Mouse (Mus musculus) neural tube, embryonic 13.5 days (tissue): ENCODE measurements around the gene Ddah1. TPM values are rescaled to one million over a fixed set of nuclear protein-coding genes. Genes with fewer than 3 reads are reported as not detected.

Experiments
- ATAC-seq: fragments of 200-750 bp; cut with Nextera tagmentation; 2 replicates; pipeline ENCODE4 v1.8.0; 2017; ENCODE audit warnings: low read depth, mild to moderate bottlenecking, moderate TSS enrichment, moderate library complexity
- H3K27ac ChIP-seq: fragments of 300-500 bp; sonication (generic); replicated peaks from 2 replicates; pipeline ENCODE4 v1.5.1; 2015; ENCODE audit warnings: moderate library complexity, mild to moderate bottlenecking, inconsistent platforms
- H3K27me3 ChIP-seq: fragments of 300-500 bp; sonication (generic); 2 replicates; pipeline ENCODE4 v1.6.1; 2015; ENCODE audit warnings: mild to moderate bottlenecking, inconsistent platforms
- H3K36me3 ChIP-seq: fragments of 300-500 bp; sonication (generic); 2 replicates; pipeline ENCODE4 v1.6.1; 2015; ENCODE audit warnings: mild to moderate bottlenecking, inconsistent platforms
- H3K4me1 ChIP-seq: fragments of 300-500 bp; sonication (generic); replicated peaks from 2 replicates; pipeline ENCODE4 v1.6.1; 2015; ENCODE audit warnings: inconsistent platforms
- H3K4me2 ChIP-seq: fragments of 300-500 bp; sonication (generic); 2 replicates; pipeline ENCODE4 v1.6.1; 2015; ENCODE audit warnings: inconsistent platforms, mild to moderate bottlenecking, moderate library complexity
- H3K4me3 ChIP-seq: fragments of 300-500 bp; sonication (generic); 2 replicates; pipeline ENCODE4 v1.5.1; 2015; ENCODE audit warnings: mild to moderate bottlenecking, inconsistent platforms
- H3K9ac ChIP-seq: fragments of 300-500 bp; sonication (generic); 2 replicates; pipeline ENCODE4 v1.6.1; 2015; ENCODE audit warnings: moderate library complexity, mild to moderate bottlenecking, inconsistent platforms
- H3K9me3 ChIP-seq: fragments of 300-500 bp; sonication (generic); 2 replicates; pipeline ENCODE4 v1.6.1; 2016; ENCODE audit warnings: inconsistent platforms
- WGBS: fragments of 180-500 bp; shearing (Covaris S2); methylation state at CpG from one replicate; pipeline ENCODE4 v1.1.7; 2015; 5-methylcytosine and 5-hydroxymethylcytosine counted together
- polyA plus RNA-seq: library from polyadenylated mRNA; unstranded; fragments of >200 nt; fragmentation: Nextera tagmentation; extraction: Ambion mirVana; gene quantifications from 2 replicates; pipeline ENCODE4 v1.2.1, GENCODE M21; 2015

The Ddah1 gene
- polyA plus RNA-seq, 1 experiment from 2014 or later = 83.1 TPM

GRCm38 (mm10) chr3:145790233-145790632 is 31.8 kb downstream of the Ddah1 start:
- Histone ChIP-seq H3K4me1 (peaks cover 7% of the 10 kb centered on the region), H3K9me3 (no peaks in the 10 kb centered on the region), H3K27ac (no peak overlapping the region), H3K4me2 (no peak overlapping the region), H3K36me3 (no peaks in the 10 kb centered on the region), H3K9ac (no peak overlapping the region), H3K27me3 (no peaks in the 10 kb centered on the region), H3K4me3 (no peak overlapping the region)
- ATAC-seq = no peak
- 85% methylated on average over 3 of the region's 3 CpGs for WGBS

DNA sequence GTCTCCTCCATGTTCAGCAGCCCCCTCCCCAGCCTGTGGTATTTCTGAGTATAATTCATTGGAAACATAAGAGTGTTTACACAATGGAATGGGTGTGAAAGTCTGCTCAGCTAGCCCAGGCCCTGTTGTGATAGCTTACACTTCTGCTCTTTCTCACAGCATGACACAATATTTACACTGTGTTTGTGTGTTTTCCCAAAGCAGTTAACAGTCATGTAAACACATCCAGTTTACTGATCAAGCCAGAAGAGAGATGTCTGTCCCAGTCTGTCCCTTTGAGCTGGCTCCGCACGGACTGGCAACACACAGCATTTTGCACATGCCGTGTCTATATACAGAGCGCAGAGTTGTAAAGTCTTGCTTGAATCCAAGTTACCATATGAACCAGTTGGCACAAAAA is 32.2 kb downstream of the Ddah1 start:
- H3K27me3 ChIP-seq = no peaks in the 10 kb centered on the region
- no peak for ATAC-seq
- no peaks in the 10 kb centered on the region for H3K36me3 ChIP-seq
- H3K27ac ChIP-seq = no peak overlapping the region
- WGBS = 90% methylated on average over 4 of the region's 4 CpGs
- H3K9me3 ChIP-seq = no peaks in the 10 kb centered on the region
- no peak overlapping the region for H3K9ac ChIP-seq
- no peak overlapping the region for H3K4me2 ChIP-seq
- H3K4me3 ChIP-seq = no peak overlapping the region
- H3K4me1 ChIP-seq = peaks cover 7% of the 10 kb centered on the region

- Histone ChIP-seq H3K9ac (no peak overlapping the region), H3K4me2 (no peak overlapping the region), H3K4me3 (no peak overlapping the region), H3K9me3 (no peaks in the 10 kb centered on the region), H3K4me1 (peaks cover 19% of the 10 kb centered on the region), H3K36me3 (no peaks in the 10 kb centered on the region), H3K27me3 (no peaks in the 10 kb centered on the region), H3K27ac (no peak overlapping the region)
- WGBS = 92% methylated on average over 10 of the region's 10 CpGs
- no peak for ATAC-seq
These were observed 35.9 kb downstream of the Ddah1 start for GRCm38 (mm10) chr3:145794355-145794754.

- 76% methylated on average over 7 of the region's 7 CpGs for WGBS
- Histone ChIP-seq H3K4me1 (peaks cover 19% of the 10 kb centered on the region), H3K9ac (no peak overlapping the region), H3K27ac (no peak overlapping the region), H3K9me3 (no peaks in the 10 kb centered on the region), H3K27me3 (no peaks in the 10 kb centered on the region), H3K36me3 (no peaks in the 10 kb centered on the region), H3K4me2 (no peak overlapping the region), H3K4me3 (no peak overlapping the region)
- no peak for ATAC-seq
These were observed 37.4 kb downstream of the Ddah1 start for GRCm38 (mm10) chr3:145795896-145796295.

- Histone ChIP-seq H3K27me3 (no peaks in the 10 kb centered on the region), H3K9ac (no peak overlapping the region), H3K4me2 (no peak overlapping the region), H3K36me3 (no peaks in the 10 kb centered on the region), H3K9me3 (no peaks in the 10 kb centered on the region), H3K4me3 (no peak overlapping the region), H3K27ac (no peak overlapping the region), H3K4me1 (peaks cover 11% of the 10 kb centered on the region; the same call in 1 of the 2 replicates)
- no peak for ATAC-seq
- 80% methylated on average over 10 of the region's 10 CpGs for WGBS
These were observed 39.6 kb downstream of the Ddah1 start for GRCm38 (mm10) chr3:145798042-145798441.

- WGBS = 70% methylated on average over 6 of the region's 6 CpGs
- Histone ChIP-seq H3K4me3 (no peak overlapping the region), H3K27ac (no peak overlapping the region), H3K36me3 (no peaks in the 10 kb centered on the region), H3K27me3 (no peaks in the 10 kb centered on the region), H3K9ac (peak overlapping the region; percentile 22; the same call in 1 of the 2 replicates), H3K4me1 (peaks cover 11% of the 10 kb centered on the region; the same call in 1 of the 2 replicates), H3K4me2 (no peak overlapping the region), H3K9me3 (no peaks in the 10 kb centered on the region)
- no peak for ATAC-seq
These were observed 40.3 kb downstream of the Ddah1 start for GRCm38 (mm10) chr3:145798751-145799188.

DNA sequence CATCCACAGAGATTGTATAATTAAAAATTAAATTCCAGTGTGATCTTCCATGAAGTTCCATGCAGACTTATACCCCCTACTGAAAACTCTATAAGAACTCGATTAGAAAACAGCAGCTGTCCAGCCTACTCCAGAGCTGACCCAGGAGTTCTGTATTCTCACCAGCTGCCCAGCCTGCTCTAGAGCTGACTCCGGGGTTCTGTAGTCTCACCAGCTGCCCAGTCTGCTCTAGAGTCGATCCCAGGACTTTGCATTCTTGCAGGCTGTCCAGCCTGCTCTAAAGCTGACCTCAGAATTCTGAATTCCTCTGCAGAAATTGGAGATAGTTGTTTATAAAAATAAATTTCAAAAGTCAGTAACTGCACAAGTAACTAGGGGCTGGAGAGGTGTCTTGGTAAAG is 40.9 kb downstream of the Ddah1 start:
- H3K4me3 ChIP-seq = no peak overlapping the region
- no peak overlapping the region for H3K27ac ChIP-seq
- no peaks in the 10 kb centered on the region for H3K27me3 ChIP-seq
- no peaks in the 10 kb centered on the region for H3K9me3 ChIP-seq
- no peak for ATAC-seq
- H3K4me2 ChIP-seq = no peak overlapping the region
- H3K36me3 ChIP-seq = no peaks in the 10 kb centered on the region
- WGBS = 77% methylated on average over 3 of the region's 3 CpGs
- H3K4me1 ChIP-seq = peaks cover 13% of the 10 kb centered on the region; the same call in 1 of the 2 replicates
- no peak overlapping the region for H3K9ac ChIP-seq

DNA sequence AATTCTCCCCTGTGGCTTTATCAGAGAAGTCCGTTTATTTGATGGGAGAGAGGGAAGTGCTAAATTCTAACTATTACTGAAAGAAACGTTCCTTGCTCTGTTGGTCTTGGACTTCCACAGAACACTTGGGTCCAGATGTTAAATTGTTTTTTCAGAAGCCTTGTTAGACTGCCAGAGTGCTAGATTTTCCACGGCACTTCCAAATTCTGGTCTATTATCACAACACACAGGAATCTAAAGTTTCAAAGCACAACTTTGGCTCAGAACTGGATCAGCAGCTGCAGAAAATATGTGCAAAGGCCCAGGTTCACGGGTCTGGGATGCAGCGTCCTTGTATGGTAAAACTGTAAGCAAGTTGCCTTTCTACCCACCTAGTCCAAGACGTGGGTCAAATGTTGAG is 43.6 kb downstream of the Ddah1 start:
- Histone ChIP-seq H3K9me3 (no peaks in the 10 kb centered on the region), H3K36me3 (no peaks in the 10 kb centered on the region), H3K4me3 (no peak overlapping the region), H3K27ac (no peak overlapping the region), H3K4me2 (no peak overlapping the region), H3K4me1 (peaks cover 38% of the 10 kb centered on the region), H3K9ac (no peak overlapping the region), H3K27me3 (no peaks in the 10 kb centered on the region)
- 75% methylated on average over 6 of the region's 6 CpGs for WGBS
- ATAC-seq = no peak

DNA sequence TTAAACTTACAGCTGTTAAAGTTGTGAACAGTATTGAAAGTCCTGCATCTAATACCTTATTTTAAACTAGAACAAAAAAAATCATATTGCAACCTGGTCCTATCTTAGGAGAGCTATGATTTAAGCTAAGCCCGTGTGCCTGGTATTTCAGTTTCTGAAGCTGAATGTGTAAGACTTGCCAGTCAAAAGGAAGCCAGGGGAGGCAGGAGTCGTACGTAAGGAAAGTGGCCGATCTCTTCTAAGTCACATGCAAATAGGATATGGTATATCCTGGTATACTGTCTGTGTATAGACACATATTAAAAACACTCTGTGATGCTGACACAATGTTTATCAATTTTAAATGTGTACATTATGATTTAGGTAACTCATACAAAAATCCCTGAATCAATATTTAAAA is 47.4 kb downstream of the Ddah1 start:
- no peaks in the 10 kb centered on the region for H3K36me3 ChIP-seq
- H3K4me2 ChIP-seq = no peak overlapping the region
- no peak for ATAC-seq
- peaks cover 40% of the 10 kb centered on the region for H3K4me1 ChIP-seq
- H3K27ac ChIP-seq = no peak overlapping the region
- no peak overlapping the region for H3K4me3 ChIP-seq
- 12% methylated on average over 4 of the region's 4 CpGs for WGBS
- no peak overlapping the region for H3K9ac ChIP-seq
- no peaks in the 10 kb centered on the region for H3K9me3 ChIP-seq
- no peaks in the 10 kb centered on the region for H3K27me3 ChIP-seq

DNA sequence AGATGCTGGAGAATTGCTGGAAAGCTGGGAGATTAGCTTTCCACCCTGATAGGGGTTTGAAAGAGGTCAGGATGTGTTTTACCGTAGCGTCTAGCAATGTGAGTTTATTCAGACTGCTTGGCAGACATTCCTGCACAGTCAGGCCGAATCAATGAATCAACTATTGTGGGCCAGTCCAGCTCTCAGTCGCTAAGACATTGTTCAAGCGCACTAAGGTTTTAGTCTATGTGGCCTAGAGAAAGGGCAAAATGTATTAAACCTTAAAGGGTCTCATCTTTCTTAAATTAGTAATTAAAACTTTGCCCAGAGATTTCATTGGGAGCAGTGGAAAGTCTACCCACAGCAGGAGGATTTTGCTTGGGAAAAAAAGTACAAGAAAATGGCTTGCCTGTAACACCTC is 48.0 kb downstream of the Ddah1 start:
- peak overlapping the region; percentile 23 for H3K4me2 ChIP-seq
- no peak overlapping the region for H3K4me3 ChIP-seq
- H3K36me3 ChIP-seq = no peaks in the 10 kb centered on the region
- peak overlapping the region; percentile 34 for H3K27ac ChIP-seq
- H3K9ac ChIP-seq = no peak overlapping the region
- H3K27me3 ChIP-seq = no peaks in the 10 kb centered on the region
- ATAC-seq = 0 out of 2 replicates have a peak, but pooled peaks have one; percentile 52
- WGBS = 5% methylated on average over 5 of the region's 5 CpGs
- no peaks in the 10 kb centered on the region for H3K9me3 ChIP-seq
- H3K4me1 ChIP-seq = peaks cover 45% of the 10 kb centered on the region

- Histone ChIP-seq H3K9me3 (no peaks in the 10 kb centered on the region), H3K4me3 (no peak overlapping the region), H3K4me1 (peaks cover 11% of the 10 kb centered on the region; the same call in 1 of the 2 replicates), H3K9ac (no peak overlapping the region), H3K27me3 (no peaks in the 10 kb centered on the region), H3K36me3 (no peaks in the 10 kb centered on the region), H3K27ac (no peak overlapping the region), H3K4me2 (no peak overlapping the region)
- 84% methylated on average over 1 of the region's 1 CpGs for WGBS
- no peak for ATAC-seq
These were observed 58.3 kb downstream of the Ddah1 start for GRCm38 (mm10) chr3:145816807-145817206.

DNA sequence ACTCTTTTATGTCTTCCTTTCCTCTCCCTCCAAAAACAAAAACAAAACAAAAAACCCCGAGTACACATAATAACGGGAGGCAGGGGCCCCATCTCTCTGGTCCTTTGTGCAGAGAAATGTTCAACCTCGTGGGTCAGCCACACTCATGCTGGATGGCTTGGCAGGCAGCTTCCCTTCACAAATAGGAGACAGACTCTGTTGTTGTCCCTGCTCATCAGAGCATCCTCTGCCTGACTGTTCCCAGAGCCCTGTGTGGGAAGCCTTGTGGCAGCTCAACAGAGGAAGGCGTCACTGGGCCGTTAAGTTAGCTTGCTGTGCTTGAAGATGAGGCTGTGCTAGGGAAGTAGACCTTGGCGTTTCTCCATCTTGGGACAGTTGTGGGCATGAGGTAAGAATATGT is 58.8 kb downstream of the Ddah1 start:
- H3K4me3 ChIP-seq = no peak overlapping the region
- H3K9me3 ChIP-seq = no peaks in the 10 kb centered on the region
- H3K27ac ChIP-seq = no peak overlapping the region
- H3K36me3 ChIP-seq = no peaks in the 10 kb centered on the region
- no peak overlapping the region for H3K4me2 ChIP-seq
- H3K27me3 ChIP-seq = no peaks in the 10 kb centered on the region
- 46% methylated on average over 6 of the region's 6 CpGs for WGBS
- peaks cover 13% of the 10 kb centered on the region; the same call in 1 of the 2 replicates for H3K4me1 ChIP-seq
- ATAC-seq = no peak
- H3K9ac ChIP-seq = no peak overlapping the region

- Histone ChIP-seq H3K27ac (no peak overlapping the region), H3K36me3 (no peaks in the 10 kb centered on the region), H3K4me2 (no peak overlapping the region), H3K9ac (no peak overlapping the region), H3K27me3 (no peaks in the 10 kb centered on the region), H3K4me3 (no peak overlapping the region), H3K9me3 (no peaks in the 10 kb centered on the region), H3K4me1 (peaks cover 27% of the 10 kb centered on the region)
- no peak for ATAC-seq
- 78% methylated on average over 2 of the region's 2 CpGs for WGBS
These were observed 62.0 kb downstream of the Ddah1 start for GRCm38 (mm10) chr3:145820439-145820838.
